Mouse (Mus musculus) lung, postnatal 4 days (tissue): ENCODE results near the gene Ube2j1.

Source experiments
- DNase-seq, 2 experiments: peaks; one replicate each; pipeline ENCODE4 v3.0.0; 2021

Ube2j1 gene

GRCm38 (mm10) chr4:33072526-33073161 is 41.4 kb downstream of the Ube2j1 start:
- DNase-seq, result peak; percentile 34 to 45

- no peak for DNase-seq
These were observed 43.2 kb downstream of the Ube2j1 start for GRCm38 (mm10) chr4:33074406-33074805.

GRCm38 (mm10) chr4:33074851-33075250 is 43.6 kb downstream of the Ube2j1 start:
- no peak for DNase-seq

GRCm38 (mm10) chr4:33075776-33076524 is 44.7 kb downstream of the Ube2j1 start:
- DNase-seq, result no peak

- DNase-seq, result no peak
These were observed 45.9 kb downstream of the Ube2j1 start for GRCm38 (mm10) chr4:33077161-33077560.

- no peak for DNase-seq
These were observed 46.5 kb downstream of the Ube2j1 start for GRCm38 (mm10) chr4:33077724-33078123.

- no peak for DNase-seq
These were observed 47.3 kb downstream of the Ube2j1 start for GRCm38 (mm10) chr4:33078492-33078891.

GRCm38 (mm10) chr4:33099118-33099694 is 68.0 kb downstream of the Ube2j1 start:
- no peak for DNase-seq
